Mouse (Mus musculus): ENCODE data around the gene Zfp60.
"Not testable (repeated sequence)": the region's sequence is repeated elsewhere in the genome, so short reads cannot be mapped to it uniquely, and the experiment has no call there.

Zfp60 gene

DNA sequence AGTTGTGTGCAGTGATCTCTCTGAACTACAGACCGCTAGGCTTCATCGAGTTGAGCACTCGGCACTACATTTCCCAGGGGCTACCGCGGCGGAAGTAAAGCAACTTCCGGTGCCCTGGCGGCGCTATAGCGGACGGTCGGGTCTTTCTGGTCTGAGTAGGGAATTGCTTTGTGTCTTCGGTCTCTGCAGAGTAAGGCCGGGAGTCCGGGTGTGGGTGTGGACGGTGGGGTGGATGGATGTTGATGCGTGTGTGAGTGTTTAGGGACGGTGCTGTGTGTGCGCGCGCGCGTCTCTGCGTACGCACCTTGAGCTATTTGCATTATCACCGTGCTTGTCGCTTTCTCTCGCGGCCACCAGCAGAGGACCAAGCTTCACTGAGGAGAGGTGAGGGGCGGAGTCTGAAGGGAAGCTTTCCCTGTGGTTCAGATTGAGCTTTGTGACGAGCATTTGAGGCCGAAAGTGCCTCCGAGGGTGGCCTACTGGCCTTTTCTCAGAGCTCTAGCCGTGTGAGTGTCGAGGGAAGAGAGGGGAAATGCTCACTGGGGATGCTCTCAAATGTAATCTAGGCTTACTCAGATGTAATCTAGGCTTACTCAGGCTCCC is at the start of gene Zfp60:
TSS of gene Zfp60 (plus strand) at position 109 of the 603 bp plus-strand sequence.
- peak; percentile 91 for DNase-seq

DNA sequence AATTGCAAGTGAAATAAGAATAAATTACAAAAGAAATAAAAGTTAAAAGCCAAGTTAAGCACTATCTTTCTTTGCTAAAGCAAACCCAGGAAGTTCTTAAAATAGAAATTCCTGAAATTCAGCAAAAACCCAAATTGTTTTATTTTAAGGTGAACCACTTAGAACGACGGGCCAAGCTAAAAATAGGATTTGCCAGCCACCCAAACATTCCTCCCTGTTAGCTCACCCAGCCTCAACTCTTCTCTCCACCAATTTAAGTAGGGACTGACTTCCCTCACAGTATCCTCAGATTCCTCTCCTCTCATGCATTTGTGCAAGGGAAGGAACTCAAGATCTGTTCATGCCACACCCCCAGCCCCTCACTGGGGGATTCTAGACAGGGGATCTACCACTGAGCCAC is 48.0 kb upstream of the Zfp60 start:
- no peak for DNase-seq

DNA sequence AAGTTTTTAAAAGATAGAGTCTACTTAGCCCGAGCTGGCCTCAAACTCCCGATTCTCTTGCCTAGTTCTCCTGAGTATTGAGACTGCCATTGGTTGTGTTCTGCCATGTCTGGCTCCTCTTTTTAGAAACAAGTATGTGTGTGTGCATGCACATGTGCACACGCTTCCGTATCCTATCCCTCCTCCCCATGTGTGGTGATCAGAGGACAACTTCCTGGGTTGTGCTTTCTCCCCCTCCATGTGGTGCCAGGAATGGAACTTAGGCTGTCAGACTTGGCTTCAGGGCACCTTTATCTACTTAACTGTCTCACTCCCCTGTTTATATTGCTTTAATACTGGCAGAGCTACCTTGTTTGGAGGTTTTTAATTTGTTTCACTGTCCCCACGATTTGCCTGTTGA is 46.0 kb upstream of the Zfp60 start:
- DNase-seq, result no peak

DNA sequence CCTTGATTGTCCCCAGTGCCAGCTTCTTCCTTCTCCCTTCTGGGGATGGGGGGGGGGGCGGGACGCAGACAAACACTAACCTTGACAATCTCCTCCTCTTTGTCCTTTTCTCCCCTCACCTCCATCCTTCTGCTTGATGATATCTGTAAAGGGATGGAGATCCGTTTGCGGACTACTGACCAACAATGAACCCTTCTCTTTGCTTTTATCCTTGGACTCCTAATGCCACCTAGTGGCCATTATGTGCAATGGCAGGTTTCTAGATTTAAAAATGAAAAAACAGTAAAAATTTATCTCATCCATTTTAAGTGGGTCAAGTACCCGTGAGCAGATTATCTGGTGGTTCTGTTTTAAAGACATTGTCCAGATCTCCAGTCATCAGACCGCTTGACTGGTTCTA is 45.5 kb upstream of the Zfp60 start:
- peak; percentile 22 for DNase-seq

DNA sequence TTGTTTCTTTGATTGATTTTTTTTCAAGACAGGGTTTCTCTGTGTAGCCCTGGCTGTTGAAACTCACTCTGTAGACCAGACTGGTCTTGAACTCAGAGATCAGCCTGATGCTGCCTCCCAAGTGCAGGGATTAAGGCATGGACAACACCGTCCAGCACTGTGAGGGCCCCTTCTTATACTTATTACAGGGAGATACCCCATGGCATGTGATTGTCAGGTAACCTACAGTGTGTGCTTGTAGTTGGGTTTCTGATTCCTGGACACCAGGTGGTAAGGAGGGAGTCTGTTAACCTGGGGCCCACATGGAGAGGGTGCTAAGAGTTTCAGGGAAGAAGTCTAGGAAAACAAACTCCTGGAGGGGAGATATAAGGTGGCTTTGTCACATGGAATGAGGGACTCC is 44.1 kb upstream of the Zfp60 start:
- DNase-seq, result no peak

DNA sequence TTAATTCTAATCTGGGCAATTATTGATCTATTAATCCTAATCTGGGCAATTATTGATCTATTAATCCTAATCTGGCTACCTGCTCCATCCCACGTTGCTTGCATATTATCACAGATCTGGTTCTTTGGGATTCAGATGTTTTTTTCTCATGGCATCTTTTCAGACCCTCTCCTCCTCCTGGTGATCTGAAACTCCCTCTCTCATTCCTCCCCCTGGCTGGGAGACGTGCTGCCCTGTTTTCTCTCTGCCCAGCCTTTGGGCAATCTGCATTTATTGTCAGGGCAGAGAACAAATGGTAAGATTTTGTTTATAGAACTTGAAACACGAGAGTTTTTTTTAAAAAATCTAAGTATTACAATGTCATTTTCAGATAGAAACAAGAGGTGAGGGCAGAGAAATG is 43.4 kb upstream of the Zfp60 start:
- DNase-seq, result no peak

DNA sequence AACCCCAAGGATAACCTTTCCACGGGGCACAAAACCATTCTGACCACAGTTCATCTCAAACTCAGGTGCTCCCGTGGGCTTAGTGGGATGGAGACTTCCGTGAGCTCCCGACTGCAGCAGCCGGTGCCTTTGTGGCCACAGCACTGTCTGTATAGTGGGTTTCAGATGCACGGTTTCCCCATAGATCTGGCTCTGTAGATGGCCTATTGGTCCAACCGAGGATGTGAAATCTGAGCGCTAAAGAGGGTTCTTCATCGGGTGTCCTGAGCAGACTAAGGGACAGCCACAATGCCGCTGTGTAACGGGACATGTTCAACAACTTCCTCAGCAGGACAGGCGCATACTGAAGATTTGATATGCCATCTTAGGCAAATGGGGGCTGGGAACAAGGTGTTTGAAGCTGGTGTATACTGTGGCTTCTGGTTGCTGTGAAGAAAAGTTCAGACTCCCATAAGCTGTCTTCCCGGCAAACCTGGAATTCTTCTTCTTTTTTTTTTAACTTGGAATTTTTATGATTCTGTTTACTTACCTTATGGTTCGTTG is 42.9 kb upstream of the Zfp60 start:
- no peak for DNase-seq

DNA sequence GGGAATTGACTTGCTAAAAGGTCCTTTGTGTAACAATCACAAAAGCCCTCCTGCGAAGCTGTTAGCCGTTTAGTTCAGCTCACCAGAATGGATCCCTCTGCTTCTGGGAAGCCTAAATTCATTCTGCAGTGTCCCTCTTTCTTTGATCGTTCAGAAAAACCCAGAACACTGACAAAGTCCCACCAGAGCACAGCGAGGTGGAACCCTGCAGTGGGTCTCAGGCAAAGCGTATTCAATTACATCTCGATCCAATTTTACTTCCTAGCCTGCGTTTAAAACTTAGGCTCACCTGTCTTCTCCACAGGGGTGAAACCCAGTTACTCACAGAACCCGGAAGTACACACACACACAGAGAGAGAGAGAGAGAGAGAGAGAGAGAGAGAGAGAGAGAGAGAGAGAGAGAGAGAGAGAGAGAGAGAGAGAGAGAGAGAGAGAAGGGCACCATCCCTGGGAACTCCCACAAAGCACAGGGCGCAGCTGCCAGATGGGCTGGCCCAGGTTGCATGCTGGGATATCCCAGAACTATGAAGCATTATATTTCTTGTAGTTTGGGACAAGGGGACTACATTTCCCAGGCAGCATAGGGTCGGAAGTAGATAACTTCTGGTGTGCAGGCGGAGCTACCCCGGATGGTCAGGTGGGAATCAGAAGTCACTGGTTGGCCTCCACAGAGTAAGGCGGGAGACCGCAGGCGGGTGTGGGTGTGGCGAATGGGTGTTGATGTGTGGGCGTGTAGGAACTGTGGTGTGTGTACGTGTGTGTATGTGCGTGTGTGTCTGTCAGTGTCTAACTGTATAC is 42.2 kb upstream of the Zfp60 start, which contains the start of gene Zfp607b:
TSS of gene Zfp607b (plus strand) at position 526 of the 798 bp plus-strand sequence.
- peak; percentile 96 for DNase-seq

DNA sequence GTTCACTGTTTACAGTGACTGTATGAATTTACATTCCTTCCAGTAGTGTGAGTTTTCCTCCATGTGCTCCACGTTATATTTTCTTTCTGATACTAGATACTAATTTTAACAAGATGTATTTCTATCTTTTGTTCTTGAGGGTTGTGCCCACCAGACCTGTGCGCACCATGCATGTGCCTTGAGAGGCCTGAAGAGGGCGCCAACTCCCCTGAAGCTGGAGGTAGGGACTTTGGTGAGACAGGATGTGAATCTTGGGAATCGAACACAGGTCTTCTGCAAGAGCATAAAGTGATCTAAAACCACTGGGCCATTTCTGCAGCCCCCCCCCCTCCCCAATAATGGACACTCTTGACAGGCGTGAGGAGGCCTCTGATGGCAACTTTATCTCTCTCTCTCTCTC is 40.1 kb upstream of the Zfp60 start:
- DNase-seq, result peak; percentile 56

DNA sequence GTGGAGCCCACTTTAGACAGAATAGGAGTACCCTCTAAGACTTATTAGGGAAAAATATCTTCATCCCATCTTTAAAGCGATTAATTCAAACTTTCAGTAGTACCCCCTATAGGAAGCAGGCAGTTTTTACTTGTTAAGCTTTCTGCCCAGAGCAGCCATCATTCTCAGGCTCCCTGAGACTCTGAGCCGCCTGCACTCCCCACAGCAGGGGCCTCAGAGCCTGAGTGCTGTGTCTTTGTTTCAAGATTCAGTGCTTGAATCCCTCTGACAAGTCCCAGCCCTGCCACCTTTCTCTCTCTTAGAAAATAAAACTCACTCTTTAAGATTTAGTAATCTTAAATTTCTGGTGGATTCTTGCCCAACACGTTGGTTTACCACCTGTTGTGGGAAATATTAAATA is 34.5 kb upstream of the Zfp60 start:
- no peak for DNase-seq

DNA sequence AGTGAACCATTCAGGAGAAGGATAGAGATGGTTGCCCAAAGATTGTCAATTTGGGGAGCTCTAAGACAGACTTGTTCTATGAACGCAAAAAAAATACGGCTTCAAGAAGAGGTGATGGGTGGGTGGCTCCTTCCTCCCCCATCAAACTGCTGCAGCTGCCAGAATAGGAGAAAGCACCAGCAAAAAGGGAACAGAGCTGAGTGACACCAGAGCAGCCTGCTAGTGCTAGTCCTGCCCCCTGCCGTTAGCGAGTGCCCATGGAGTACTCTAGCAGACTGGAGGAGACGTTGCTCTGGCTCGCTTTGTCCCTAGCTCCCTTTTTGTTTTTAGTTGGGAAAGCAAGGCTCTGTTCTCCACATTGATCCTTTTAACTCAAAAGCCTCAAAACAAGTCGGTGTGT is 20.8 kb upstream of the Zfp60 start:
- no peak for DNase-seq

DNA sequence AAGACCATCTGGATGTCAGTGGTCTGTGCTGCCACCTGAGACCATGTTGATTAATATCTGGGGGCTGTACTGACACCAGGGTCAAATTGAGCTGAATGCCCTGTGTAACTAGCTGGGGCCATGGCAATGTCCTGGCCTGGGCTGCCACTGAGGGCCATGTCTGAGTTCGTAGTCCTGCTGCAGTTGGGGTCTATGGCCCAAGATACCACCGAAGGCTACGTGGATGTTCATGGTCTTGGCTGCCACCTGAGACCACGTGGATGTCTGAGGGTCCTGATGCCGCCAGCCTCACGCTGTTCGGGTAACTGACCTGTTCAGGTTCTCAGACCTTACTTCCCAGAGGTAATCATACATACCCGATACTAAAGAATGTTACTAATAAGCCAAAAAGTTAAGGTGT is 9.2 kb upstream of the Zfp60 start:
- DNase-seq, result no peak

DNA sequence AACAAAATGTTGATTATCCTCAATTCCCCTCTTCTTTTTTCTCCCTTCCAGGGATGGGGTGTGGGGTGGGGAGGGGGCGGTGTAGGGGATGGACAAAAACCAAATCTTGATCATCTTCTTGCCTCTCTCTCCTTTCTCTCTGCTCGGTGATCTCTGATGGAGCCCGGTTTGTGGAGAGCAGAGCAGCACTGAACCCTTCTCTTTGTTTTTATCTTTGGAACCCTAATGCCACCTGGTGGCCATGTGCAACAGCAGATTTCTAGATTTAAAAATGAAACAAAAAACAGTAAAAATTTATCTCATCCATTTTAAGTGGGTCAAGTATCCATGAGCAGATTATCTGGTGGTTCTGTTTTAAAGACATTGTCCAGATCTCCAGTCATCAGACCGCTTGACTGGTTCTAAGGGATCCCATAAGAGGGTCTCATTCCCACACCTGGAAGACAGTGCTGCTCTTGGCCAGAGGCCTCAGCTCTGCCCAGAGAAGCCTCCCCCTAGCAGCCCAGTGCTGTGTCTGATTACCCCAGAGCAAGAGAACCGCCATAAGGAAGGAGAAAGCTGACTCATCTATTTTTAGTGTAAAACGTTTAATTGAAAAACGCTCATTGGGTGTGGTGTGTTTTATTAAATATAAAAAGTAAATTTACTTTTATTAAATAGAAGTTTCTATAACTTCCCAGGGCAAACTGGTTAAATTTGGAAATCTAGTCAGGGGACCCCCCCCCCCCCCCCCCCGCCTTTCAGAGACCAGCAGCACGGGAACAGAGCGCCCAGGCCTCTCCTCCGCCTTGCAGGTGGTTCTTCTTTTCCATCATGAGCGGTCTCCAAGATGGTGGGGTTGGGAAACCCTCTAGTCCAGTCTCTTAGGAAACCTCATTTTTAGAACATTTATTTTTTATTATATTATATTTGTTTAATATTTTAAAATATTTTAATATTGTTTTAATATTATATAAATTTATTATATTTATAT is 5.3 kb upstream of the Zfp60 start:
- DNase-seq, result peak; percentile 58

DNA sequence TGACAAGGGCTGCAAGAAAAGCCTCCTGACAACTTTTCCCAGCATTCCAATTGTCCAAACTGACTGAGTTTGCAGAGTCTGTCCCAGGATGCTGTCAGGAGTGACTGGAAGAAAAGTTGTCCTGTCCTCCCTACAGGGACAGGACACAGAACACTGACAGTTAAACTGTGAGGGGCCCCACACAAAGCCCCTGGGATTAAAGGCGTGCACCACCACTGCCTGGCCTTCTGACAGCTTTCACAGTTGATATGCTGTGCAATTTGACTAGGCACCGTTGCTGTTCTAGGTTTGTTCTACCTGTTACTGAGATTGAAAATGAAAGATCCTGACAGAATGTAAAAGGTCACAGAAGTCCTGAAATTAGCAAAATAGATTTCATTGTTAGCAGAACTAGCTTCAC is 3.7 kb upstream of the Zfp60 start:
- no peak for DNase-seq

DNA sequence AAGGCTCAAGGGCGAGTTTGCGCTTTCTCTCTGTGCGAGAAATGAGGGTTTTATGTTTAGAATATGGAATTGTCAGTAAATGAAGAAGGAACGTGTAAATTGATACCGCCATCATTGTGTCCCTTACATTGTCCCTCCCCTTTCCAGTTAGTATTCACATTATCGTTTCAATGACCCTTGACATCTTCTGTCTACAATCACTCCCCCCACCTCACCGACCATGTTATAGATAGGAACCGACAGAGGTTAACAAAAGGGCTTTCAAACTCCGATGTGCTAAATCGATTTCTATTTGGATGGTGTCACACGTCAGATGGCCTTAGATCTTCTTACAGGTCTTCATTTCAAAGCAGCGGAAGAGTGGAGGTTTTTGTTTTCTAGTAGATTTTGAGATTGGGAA is 757 bp downstream of the Zfp60 start:
- no peak for DNase-seq

DNA sequence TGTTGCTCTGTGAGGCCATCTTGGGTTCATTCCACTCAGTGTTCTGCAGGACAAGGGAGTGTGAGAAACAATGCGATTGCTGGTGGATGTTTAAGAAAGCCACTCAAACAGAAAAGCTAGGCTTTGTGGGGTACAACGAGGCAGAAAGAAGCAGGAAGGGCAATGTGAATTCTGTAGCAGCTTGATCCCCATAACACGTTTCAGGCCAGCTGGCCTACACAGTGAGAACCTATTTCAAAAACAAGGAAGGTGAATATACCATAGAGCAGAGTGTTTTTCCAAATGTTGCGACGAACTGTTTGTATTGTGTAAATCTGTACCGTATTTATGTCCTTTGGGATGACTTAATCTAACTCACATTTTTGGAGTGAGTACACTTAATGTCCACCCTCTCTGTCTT is 1.3 kb downstream of the Zfp60 start:
- DNase-seq, result no peak

DNA sequence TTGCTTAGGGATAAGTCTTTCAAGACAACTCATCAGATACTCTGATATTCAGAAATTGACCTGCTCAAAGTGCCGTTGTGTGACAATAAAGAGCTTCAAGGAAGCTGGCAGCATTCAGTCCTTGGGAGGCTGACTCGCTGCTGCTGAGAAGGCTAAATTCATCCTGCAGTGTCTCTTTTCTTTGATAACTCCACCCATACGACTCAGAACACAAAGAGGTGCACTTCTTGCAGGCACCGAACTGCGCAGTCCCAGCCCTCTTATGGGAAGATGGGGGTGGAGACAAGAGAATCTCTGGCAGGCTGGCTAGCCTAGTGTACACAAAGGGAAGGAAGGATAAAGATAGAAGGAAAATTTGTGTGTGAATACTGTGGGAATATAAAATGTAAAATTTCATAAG is 4.3 kb downstream of the Zfp60 start:
- no peak for DNase-seq

DNA sequence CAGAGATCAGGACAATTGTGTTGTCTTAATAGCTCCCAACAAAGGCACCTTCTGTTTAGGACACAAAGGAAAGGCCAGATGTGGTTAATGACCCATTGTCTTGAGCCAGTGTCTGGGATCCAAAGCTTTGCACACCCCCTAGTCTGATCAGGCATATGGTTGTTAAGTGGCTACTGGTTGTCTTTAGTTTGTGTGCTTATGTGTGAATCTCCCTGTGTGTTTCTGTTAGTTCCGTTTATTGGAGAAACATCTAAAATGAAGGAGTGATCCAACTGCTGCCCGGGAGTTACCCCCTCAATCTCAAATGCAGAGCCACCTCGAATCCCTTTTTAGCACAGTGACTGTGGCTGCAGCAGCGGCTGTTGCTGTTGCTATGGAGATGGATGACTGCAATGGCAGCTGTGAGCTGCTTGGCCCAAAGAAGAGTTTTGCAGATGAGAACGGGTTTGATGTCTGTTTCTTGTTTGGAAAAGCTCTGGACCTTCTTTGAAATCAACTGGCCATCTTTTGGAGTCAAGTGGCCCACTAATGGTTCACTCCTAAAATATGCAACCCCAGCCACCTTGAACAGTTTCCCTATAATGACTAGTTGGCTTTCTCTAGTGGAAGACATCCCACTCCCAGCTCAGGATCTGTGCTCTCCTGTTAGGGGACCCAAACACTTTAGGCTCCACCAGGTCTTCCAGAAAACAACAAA is 25.3 kb downstream of the Zfp60 start:
- DNase-seq, result no peak

DNA sequence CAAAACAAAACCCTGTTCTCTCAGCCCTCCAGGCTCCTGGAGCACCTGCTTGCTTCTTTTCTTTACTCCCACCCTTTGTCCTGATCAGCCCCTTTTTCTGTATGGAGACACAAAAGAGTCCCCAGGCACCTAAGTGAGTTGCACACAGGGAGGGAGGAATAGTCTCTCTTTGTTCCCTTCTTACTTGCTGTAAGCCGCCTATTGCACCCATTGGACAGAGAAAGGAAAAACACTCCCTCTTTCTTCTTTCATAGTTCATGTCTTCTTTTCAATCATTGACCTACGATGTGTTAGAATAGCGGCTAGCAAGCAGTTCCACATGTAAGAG is 25.8 kb downstream of the Zfp60 start:
- no peak for DNase-seq

DNA sequence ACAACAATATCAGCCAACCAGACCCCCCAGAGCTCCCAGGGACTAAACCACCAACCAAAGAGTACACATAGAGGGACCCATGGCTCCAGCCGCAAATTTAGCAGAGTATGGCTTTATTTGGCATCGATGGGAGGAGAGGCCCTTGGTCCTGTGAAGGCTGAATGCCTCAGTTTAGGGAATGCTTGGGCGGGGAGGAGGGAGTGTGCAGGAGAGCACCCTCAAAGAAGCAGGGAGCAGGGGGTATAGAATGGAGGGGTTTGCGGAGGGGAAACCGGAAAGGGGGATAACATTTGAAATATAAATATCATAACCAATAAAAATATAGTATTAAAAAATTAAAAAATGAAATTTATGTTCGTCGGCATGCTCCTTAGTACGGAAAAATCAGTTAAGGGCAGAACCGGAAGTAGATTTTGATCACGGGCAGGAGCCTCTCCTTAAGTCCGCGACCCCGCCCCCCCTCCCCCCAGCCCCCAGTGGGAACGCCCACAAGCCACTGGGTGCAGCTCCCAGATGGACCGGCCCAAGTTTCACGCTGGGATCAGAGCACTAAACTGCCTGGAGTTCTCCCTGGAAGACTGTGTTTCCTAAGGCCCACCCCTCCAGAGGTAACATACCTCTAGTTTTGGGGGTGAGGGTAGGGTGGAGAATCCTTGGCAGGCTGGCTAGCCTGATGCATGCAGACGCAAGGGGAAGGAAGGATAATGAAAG is 34.1 kb downstream of the Zfp60 start:
- DNase-seq, result peak; percentile 2

DNA sequence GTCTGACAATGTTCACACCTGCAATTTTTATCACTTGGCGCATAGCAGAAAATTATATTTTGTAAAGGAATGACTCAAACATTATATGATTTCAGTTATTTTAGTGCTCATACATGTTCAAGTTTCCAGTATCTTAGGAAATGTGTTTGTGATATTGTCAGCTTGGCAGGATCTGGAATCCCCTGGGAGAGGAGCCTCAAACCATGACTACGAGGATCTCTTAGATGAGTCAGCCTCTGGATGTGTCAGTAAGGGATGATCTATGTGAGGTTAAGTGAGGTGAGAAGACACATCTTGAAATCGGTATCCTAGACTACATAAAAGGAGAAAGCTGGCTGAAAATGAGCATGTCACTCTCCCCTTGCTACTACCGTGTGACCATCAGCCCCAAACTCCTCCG is 58.1 kb downstream of the Zfp60 start:
- no peak for DNase-seq

DNA sequence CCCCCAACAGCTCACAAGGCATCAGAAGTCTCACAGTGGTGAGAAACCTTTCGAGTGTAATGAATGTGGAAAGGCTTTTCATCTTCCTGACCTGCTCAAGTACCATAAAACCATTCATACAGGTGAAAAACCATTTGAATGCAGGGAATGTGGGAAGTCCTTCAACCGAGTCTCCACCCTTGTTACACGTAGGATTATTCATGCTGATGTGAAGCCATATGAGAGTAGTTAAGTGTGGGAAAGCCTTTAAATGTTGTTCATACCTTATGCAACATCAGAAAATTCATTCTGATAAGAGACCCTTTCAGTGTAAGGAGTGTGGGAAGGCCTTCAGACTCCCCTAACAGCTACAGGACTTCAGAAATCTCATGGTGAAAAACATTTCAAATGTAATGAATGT is 62.7 kb downstream of the Zfp60 start:
- not testable (repeated sequence) for DNase-seq
